Mouse (Mus musculus) thymus, adult 2 months (tissue): ENCODE data around the gene Slc1a1.

ENCODE experiments used
- CTCF ChIP-seq: fragments of 200-500 bp; IDR thresholded peaks from 2 replicates; pipeline ENCODE4 v1.5.1; 2012; ENCODE audit warnings: mild to moderate bottlenecking, control low read depth, low read length, moderate library complexity, borderline replicate concordance; ENCODE audit not compliant: control insufficient read depth, poor library complexity, insufficient read depth; ENCODE audit errors: extremely low read depth
- POLR2A ChIP-seq: fragments of 200-500 bp; IDR thresholded peaks from 2 replicates; pipeline ENCODE4 v1.6.1; 2012; ENCODE audit warnings: mild to moderate bottlenecking, low read length, control low read depth, moderate library complexity; ENCODE audit not compliant: control insufficient read depth, poor library complexity, insufficient read depth; ENCODE audit errors: extremely low read depth

GRCm38 (mm10) chr19:28947311-28947710 is 112.5 kb downstream of the Slc1a1 start:
- TF ChIP-seq POLR2A (no peak), CTCF (no peak)
